Comparison of ENCODE assay signal across 16 mouse cellular contexts in the genomic region with DNA sequence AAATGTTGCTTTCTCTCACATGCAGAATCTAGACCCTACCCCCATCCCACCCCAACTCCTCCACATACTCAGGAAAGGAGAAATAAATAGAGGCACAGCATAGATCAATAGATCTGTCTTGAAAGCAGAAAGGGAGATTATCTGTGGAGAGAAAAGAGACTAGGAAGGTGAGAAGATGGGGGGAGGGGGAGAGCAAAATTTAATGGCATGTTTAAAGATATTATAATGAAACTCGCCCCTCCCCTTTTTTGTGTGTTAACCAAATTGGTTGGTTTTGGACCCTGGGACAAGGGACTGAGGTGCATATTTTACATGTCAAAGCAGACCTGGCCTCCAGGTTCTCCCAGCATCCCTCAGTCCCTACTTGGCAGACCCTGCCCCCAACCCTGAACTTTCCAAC.
"Had no signal": no experiment of that assay in that cellular context is flagged by ENCODE, and none has a peak within 500 bp of the region (broad histone marks: within the 10 kb centered on the region; RNA-seq: fewer than 3 reads in every experiment).

No protein-coding gene starts in this region.

- H3K4me3 ChIP-seq: neural tube, embryonic 12.5 days; neural tube, embryonic 13.5 days; neural tube, embryonic 15.5 days; stomach, embryonic 15.5 days had no signal

- DNase-seq: retina, postnatal 1 day; right cerebral cortex, adult 18-20 months; right cerebral cortex, postnatal 25 days; right cerebral cortex, postnatal 4 days; spleen, adult 18-20 months; thymus, adult 18-20 months; thymus, adult 2 months; thymus, postnatal 14 days; thymus, postnatal 25 days; thymus, postnatal 36 days; thymus, postnatal 4 days had no signal

- H3K36me3 ChIP-seq: neural tube, embryonic 12.5 days; neural tube, embryonic 13.5 days; neural tube, embryonic 15.5 days; stomach, embryonic 15.5 days had no signal

- H3K9ac ChIP-seq: neural tube, embryonic 12.5 days; neural tube, embryonic 13.5 days; neural tube, embryonic 15.5 days; stomach, embryonic 15.5 days had no signal

- H3K9me3 ChIP-seq: neural tube, embryonic 12.5 days; neural tube, embryonic 13.5 days; neural tube, embryonic 15.5 days; stomach, embryonic 15.5 days had no signal

- H3K27me3 ChIP-seq: neural tube, embryonic 12.5 days; neural tube, embryonic 13.5 days; neural tube, embryonic 15.5 days; stomach, embryonic 15.5 days had no signal

- H3K4me2 ChIP-seq: neural tube, embryonic 12.5 days; neural tube, embryonic 13.5 days; neural tube, embryonic 15.5 days; stomach, embryonic 15.5 days had no signal

- H3K4me1 ChIP-seq: neural tube, embryonic 12.5 days; neural tube, embryonic 13.5 days; neural tube, embryonic 15.5 days; stomach, embryonic 15.5 days had no signal

- H3K27ac ChIP-seq: neural tube, embryonic 12.5 days; neural tube, embryonic 13.5 days; neural tube, embryonic 15.5 days; stomach, embryonic 15.5 days; stomach, postnatal 0 days had no signal
